Mouse (Mus musculus): ENCODE measurements around the gene Zfp791.
"Not testable (repeated sequence)": the region's sequence is repeated elsewhere in the genome, so short reads cannot be mapped to it uniquely, and the experiment has no call there.

The Zfp791 gene

GRCm38 (mm10) chr8:85122995-85123394, at the start of gene Zfp791:
Gene Zfp791, minus strand, starts transcription at chr8:85123095.
- DNase-seq, result no peak

GRCm38 (mm10) chr8:85171291-85171690, 48.4 kb upstream of the Zfp791 start:
- peak; percentile 48 for DNase-seq

GRCm38 (mm10) chr8:85151624-85152023, 28.7 kb upstream of the Zfp791 start, which contains the start of gene Cks1brt:
Gene Cks1brt, plus strand, starts transcription at chr8:85151924.
- DNase-seq, result no peak

GRCm38 (mm10) chr8:85142516-85142915, 19.6 kb upstream of the Zfp791 start:
- DNase-seq, result no peak

- not testable (repeated sequence) for DNase-seq
Measured at GRCm38 (mm10) chr8:85135690-85136089, 12.8 kb upstream of the Zfp791 start.

GRCm38 (mm10) chr8:85132335-85132734, 9.4 kb upstream of the Zfp791 start:
- no peak for DNase-seq

GRCm38 (mm10) chr8:85123691-85124090, 796 bp upstream of the Zfp791 start:
- no peak for DNase-seq

- not testable (repeated sequence) for DNase-seq
Measured at GRCm38 (mm10) chr8:85120251-85120650, 2.6 kb downstream of the Zfp791 start.

- DNase-seq, result peak; percentile 95
Measured at GRCm38 (mm10) chr8:85119052-85119981, 3.6 kb downstream of the Zfp791 start.

GRCm38 (mm10) chr8:85116984-85117383, 5.9 kb downstream of the Zfp791 start:
- DNase-seq, result no peak

- no peak for DNase-seq
Measured at GRCm38 (mm10) chr8:85115501-85115900, 7.4 kb downstream of the Zfp791 start.

- no peak for DNase-seq
Measured at GRCm38 (mm10) chr8:85113241-85113640, 9.7 kb downstream of the Zfp791 start.

- DNase-seq, result no peak
Measured at GRCm38 (mm10) chr8:85100076-85100665, 22.7 kb downstream of the Zfp791 start.

GRCm38 (mm10) chr8:85096850-85097249, 26.0 kb downstream of the Zfp791 start:
- DNase-seq, result no peak

- no peak for DNase-seq
Measured at GRCm38 (mm10) chr8:85096196-85096595, 26.7 kb downstream of the Zfp791 start.

- DNase-seq, result no peak
Measured at GRCm38 (mm10) chr8:85095566-85095965, 27.3 kb downstream of the Zfp791 start.

GRCm38 (mm10) chr8:85095051-85095450, 27.8 kb downstream of the Zfp791 start:
- DNase-seq, result no peak

- no peak for DNase-seq
Measured at GRCm38 (mm10) chr8:85091526-85092090, 31.3 kb downstream of the Zfp791 start.

GRCm38 (mm10) chr8:85090856-85091255, 32.0 kb downstream of the Zfp791 start:
- no peak for DNase-seq

GRCm38 (mm10) chr8:85088771-85089170, 34.1 kb downstream of the Zfp791 start:
- no peak for DNase-seq

GRCm38 (mm10) chr8:85086238-85086637, 36.7 kb downstream of the Zfp791 start:
- no peak for DNase-seq

GRCm38 (mm10) chr8:85084633-85085032, 38.3 kb downstream of the Zfp791 start:
- DNase-seq, result no peak

- peak; percentile 95 for DNase-seq
Measured at GRCm38 (mm10) chr8:85083108-85083813, 39.6 kb downstream of the Zfp791 start, which contains the start of gene Man2b1. Gene Man2b1, plus strand, starts transcription at chr8:85083270.
